Mouse (Mus musculus) stomach, embryonic 15.5 days (tissue): Measurements from ENCODE around the gene Il18bp. TPM values are rescaled to one million over a fixed set of nuclear protein-coding genes. Genes with fewer than 3 reads are reported as not detected.
"Not testable (repeated sequence)": the region's sequence is repeated elsewhere in the genome, so short reads cannot be mapped to it uniquely, and the experiment has no call there.

Experiments
- ATAC-seq: fragments of 200-750 bp; cut with Nextera tagmentation; 2 replicates; pipeline ENCODE4 v1.8.0; 2017; ENCODE audit warnings: low read depth, moderate number of reproducible peaks, moderate TSS enrichment; ENCODE audit not compliant: insufficient read depth, low FRiP score
- H3K27ac ChIP-seq: fragments of 300-500 bp; sonication (generic); 2 replicates; pipeline ENCODE4 v1.5.1; 2015; ENCODE audit warnings: mild to moderate bottlenecking, inconsistent platforms
- H3K27me3 ChIP-seq: fragments of 300-500 bp; sonication (generic); replicated peaks from 2 replicates; pipeline ENCODE4 v1.6.1; 2015; ENCODE audit warnings: inconsistent platforms
- H3K36me3 ChIP-seq: fragments of 300-500 bp; sonication (generic); 2 replicates; pipeline ENCODE4 v1.6.1; 2015; ENCODE audit warnings: inconsistent platforms
- H3K4me1 ChIP-seq: fragments of 300-500 bp; sonication (generic); 2 replicates; pipeline ENCODE4 v1.6.1; 2015; ENCODE audit warnings: inconsistent platforms
- H3K4me2 ChIP-seq: fragments of 300-500 bp; sonication (generic); 2 replicates; pipeline ENCODE4 v1.6.1; 2015; ENCODE audit warnings: mild to moderate bottlenecking, inconsistent platforms
- H3K4me3 ChIP-seq: fragments of 300-500 bp; sonication (generic); replicated peaks from 2 replicates; pipeline ENCODE4 v1.5.1; 2015; ENCODE audit warnings: inconsistent platforms
- H3K9ac ChIP-seq: fragments of 300-500 bp; sonication (generic); 2 replicates; pipeline ENCODE4 v1.6.1; 2015; ENCODE audit warnings: inconsistent platforms
- H3K9me3 ChIP-seq: fragments of 300-500 bp; sonication (generic); 2 replicates; pipeline ENCODE4 v1.6.1; 2016; ENCODE audit warnings: inconsistent platforms
- WGBS: fragments of 180-500 bp; shearing (Covaris S2); methylation state at CpG from one replicate; pipeline ENCODE4 v1.1.7; 2015; 5-methylcytosine and 5-hydroxymethylcytosine counted together
- polyA plus RNA-seq: library from polyadenylated mRNA; unstranded; fragments of >200 nt; fragmentation: Nextera tagmentation; extraction: Ambion mirVana; gene quantifications from 2 replicates; pipeline ENCODE4 v1.2.1, GENCODE M21; 2015

The Il18bp gene
- polyA plus RNA-seq, 1 experiment from 2014 or later = 3.1 TPM

GRCm38 (mm10) chr7:102025187-102026119, 7.0 kb upstream of the Il18bp start:
- 80% methylated on average over 2 of the region's 2 CpGs for WGBS
- Histone ChIP-seq H3K9ac (no peak overlapping the region), H3K27ac (no peak overlapping the region), H3K36me3 (peaks cover 20% of the 10 kb centered on the region), H3K4me1 (no peaks in the 10 kb centered on the region), H3K9me3 (no peaks in the 10 kb centered on the region), H3K27me3 (no peaks in the 10 kb centered on the region), H3K4me2 (no peak overlapping the region), H3K4me3 (no peak overlapping the region)
- no peak for ATAC-seq

GRCm38 (mm10) chr7:102023821-102024220, 5.3 kb upstream of the Il18bp start:
- H3K27ac ChIP-seq = no peak overlapping the region
- no peak overlapping the region for H3K4me3 ChIP-seq
- 92% methylated on average over 9 of the region's 9 CpGs for WGBS
- no peak for ATAC-seq
- peaks cover 35% of the 10 kb centered on the region for H3K36me3 ChIP-seq
- no peak overlapping the region for H3K4me2 ChIP-seq
- no peaks in the 10 kb centered on the region for H3K4me1 ChIP-seq
- H3K9ac ChIP-seq = no peak overlapping the region
- no peaks in the 10 kb centered on the region for H3K27me3 ChIP-seq
- no peaks in the 10 kb centered on the region for H3K9me3 ChIP-seq

- H3K4me1 ChIP-seq, ATAC-seq, H3K4me3 ChIP-seq, H3K27ac ChIP-seq, H3K27me3 ChIP-seq, H3K9ac ChIP-seq, H3K4me2 ChIP-seq, H3K9me3 ChIP-seq: not testable (repeated sequence)
- 80% methylated on average over 2 of the region's 2 CpGs for WGBS
- H3K36me3 ChIP-seq = peaks cover 41% of the 10 kb centered on the region
Observed at GRCm38 (mm10) chr7:102020934-102021333, 2.4 kb upstream of the Il18bp start.

DNA sequence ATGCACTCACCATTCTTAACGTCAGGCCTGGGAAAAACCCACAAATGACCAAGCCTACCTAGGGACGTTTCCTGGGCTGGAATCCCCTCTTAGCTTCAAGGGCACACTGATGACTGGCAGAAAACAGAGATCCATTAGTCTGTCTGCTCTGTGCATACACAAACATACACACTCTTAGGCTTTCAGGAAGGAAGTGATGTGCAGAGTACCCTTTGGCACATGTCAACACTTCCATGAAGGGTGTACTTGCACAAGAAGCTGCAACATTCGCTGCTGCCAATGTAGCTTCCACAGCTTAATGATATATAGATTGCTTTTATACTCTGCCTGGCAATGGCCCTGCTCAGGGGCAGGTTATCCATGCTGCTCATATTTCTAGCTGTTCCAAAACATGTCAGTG, 872 bp upstream of the Il18bp start:
- H3K4me2 ChIP-seq = no peak overlapping the region
- no peaks in the 10 kb centered on the region for H3K9me3 ChIP-seq
- 69% methylated on average over 3 of the region's 3 CpGs for WGBS
- no peaks in the 10 kb centered on the region for H3K27me3 ChIP-seq
- H3K9ac ChIP-seq = no peak overlapping the region
- no peak overlapping the region for H3K4me3 ChIP-seq
- H3K4me1 ChIP-seq = no peaks in the 10 kb centered on the region
- no peak for ATAC-seq
- H3K36me3 ChIP-seq = peaks cover 49% of the 10 kb centered on the region
- no peak overlapping the region for H3K27ac ChIP-seq

GRCm38 (mm10) chr7:102018034-102018433, 456 bp downstream of the Il18bp start:
- H3K36me3 ChIP-seq = peaks cover 62% of the 10 kb centered on the region
- no peak for ATAC-seq

DNA sequence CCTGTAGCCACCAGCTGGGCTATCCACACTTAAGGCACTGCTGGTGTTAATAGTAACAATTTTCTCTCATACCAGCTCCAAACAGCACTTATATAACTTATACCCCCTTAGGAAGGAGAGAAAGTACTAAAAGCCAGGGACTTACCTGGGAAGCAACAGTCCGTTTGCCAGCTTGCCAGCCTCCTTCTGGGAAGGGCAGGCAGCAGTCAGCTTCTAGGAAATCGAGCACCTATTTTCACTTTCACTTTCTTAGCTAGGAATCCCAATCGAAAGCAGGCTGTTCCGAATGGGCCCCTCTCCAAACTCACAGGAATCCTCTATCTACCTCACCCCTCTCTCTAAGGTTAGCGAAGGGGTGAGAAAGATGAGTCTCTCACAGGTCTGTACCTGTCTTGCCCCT, 1.0 kb downstream of the Il18bp start:
- WGBS = 69% methylated on average over 5 of the region's 5 CpGs
- H3K4me3 ChIP-seq = no peak overlapping the region
- H3K4me2 ChIP-seq = no peak overlapping the region
- ATAC-seq = no peak
- no peak overlapping the region for H3K9ac ChIP-seq
- peaks cover 63% of the 10 kb centered on the region for H3K36me3 ChIP-seq
- H3K27me3 ChIP-seq = no peaks in the 10 kb centered on the region
- 0 out of 2 replicates have a peak overlapping the region, but pooled peaks have one; percentile 3 for H3K27ac ChIP-seq
- no peaks in the 10 kb centered on the region for H3K4me1 ChIP-seq
- H3K9me3 ChIP-seq = no peaks in the 10 kb centered on the region

More at GRCm38 (mm10) chr7:102018034-102018433, 456 bp downstream of the Il18bp start:
- Histone ChIP-seq H3K27me3 (no peaks in the 10 kb centered on the region), H3K9me3 (no peaks in the 10 kb centered on the region), H3K27ac (no peak overlapping the region), H3K4me1 (no peaks in the 10 kb centered on the region), H3K4me2 (no peak overlapping the region), H3K4me3 (no peak overlapping the region), H3K9ac (no peak overlapping the region)
- 76% methylated on average over 7 of the region's 7 CpGs for WGBS

GRCm38 (mm10) chr7:102016936-102017335, 1.6 kb downstream of the Il18bp start:
- H3K27ac ChIP-seq = no peak overlapping the region
- H3K36me3 ChIP-seq = peaks cover 65% of the 10 kb centered on the region
- H3K4me3 ChIP-seq = no peak overlapping the region
- H3K4me2 ChIP-seq = no peak overlapping the region
- H3K9me3 ChIP-seq = no peaks in the 10 kb centered on the region
- 76% methylated on average over 4 of the region's 4 CpGs for WGBS
- no peak overlapping the region for H3K9ac ChIP-seq
- no peaks in the 10 kb centered on the region for H3K4me1 ChIP-seq
- ATAC-seq = no peak
- no peaks in the 10 kb centered on the region for H3K27me3 ChIP-seq

- H3K9me3 ChIP-seq = no peaks in the 10 kb centered on the region
- no peaks in the 10 kb centered on the region for H3K27me3 ChIP-seq
- no peak overlapping the region for H3K4me2 ChIP-seq
- no peak overlapping the region for H3K27ac ChIP-seq
- no peak overlapping the region for H3K9ac ChIP-seq
- no peak overlapping the region for H3K4me3 ChIP-seq
- peaks cover 77% of the 10 kb centered on the region for H3K36me3 ChIP-seq
- no peaks in the 10 kb centered on the region for H3K4me1 ChIP-seq
- no peak for ATAC-seq
- WGBS = 83% methylated on average over 2 of the region's 2 CpGs
Observed at GRCm38 (mm10) chr7:102014995-102015394, 3.5 kb downstream of the Il18bp start.

DNA sequence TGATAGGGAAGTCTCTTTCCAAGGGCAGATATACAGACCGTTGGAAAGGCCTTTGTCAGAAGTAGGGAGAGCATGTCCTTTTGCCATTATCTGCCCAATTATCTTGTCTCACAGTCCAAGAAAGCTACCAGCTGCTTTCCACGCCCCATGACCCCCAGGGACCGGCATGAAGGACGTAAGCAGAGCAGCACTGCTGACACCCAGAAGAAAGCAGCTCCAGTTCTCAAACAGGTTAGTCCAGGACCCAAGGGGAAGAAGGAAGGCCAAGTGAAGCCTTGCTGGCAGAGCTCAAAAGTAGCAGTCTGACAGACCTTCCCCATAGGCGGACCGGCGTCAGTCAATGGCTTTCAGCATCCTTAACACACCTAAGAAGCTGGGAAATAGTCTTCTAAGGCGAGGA, 5.1 kb downstream of the Il18bp start:
- H3K4me3 ChIP-seq = no peak overlapping the region
- no peak overlapping the region for H3K4me2 ChIP-seq
- no peaks in the 10 kb centered on the region for H3K27me3 ChIP-seq
- H3K9me3 ChIP-seq = no peaks in the 10 kb centered on the region
- 84% methylated on average over 8 of the region's 8 CpGs for WGBS
- H3K9ac ChIP-seq = no peak overlapping the region
- no peak overlapping the region for H3K27ac ChIP-seq
- H3K36me3 ChIP-seq = peaks cover 83% of the 10 kb centered on the region
- no peaks in the 10 kb centered on the region for H3K4me1 ChIP-seq
- ATAC-seq = no peak

GRCm38 (mm10) chr7:102011855-102012254, 6.6 kb downstream of the Il18bp start:
- ATAC-seq = no peak
- H3K27me3 ChIP-seq = no peaks in the 10 kb centered on the region
- no peaks in the 10 kb centered on the region for H3K9me3 ChIP-seq
- no peaks in the 10 kb centered on the region for H3K4me1 ChIP-seq
- no peak overlapping the region for H3K4me3 ChIP-seq
- no peak overlapping the region for H3K27ac ChIP-seq
- no peak overlapping the region for H3K9ac ChIP-seq
- no peak overlapping the region for H3K4me2 ChIP-seq
- WGBS = 88% methylated on average over 9 of the region's 9 CpGs
- peaks cover 93% of the 10 kb centered on the region for H3K36me3 ChIP-seq

DNA sequence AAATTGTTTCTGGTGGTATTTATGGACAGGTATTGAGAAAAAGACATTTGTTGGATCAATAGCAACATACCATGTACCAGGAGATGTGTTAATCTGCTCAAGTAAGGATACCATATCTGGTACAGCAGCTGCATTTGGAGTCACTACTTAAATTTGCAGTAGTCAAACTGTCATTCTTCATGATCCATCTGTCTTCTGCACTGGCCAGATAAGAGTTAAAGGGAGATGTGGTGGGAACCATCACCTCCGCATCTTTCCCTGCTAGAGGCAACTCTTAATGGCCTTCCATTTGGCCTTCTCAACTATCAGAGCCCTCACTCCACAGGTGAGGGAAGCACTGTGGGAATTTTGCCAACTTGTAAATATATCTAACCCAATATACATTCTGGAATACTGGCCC, 12.0 kb downstream of the Il18bp start:
- Histone ChIP-seq H3K4me1 (no peaks in the 10 kb centered on the region), H3K4me2 (no peak overlapping the region), H3K36me3 (peaks cover 66% of the 10 kb centered on the region), H3K27me3 (no peaks in the 10 kb centered on the region), H3K27ac (no peak overlapping the region), H3K9me3 (no peaks in the 10 kb centered on the region), H3K4me3 (no peak overlapping the region), H3K9ac (no peak overlapping the region)
- 68% methylated on average over 1 of the region's 1 CpGs for WGBS
- ATAC-seq = no peak

DNA sequence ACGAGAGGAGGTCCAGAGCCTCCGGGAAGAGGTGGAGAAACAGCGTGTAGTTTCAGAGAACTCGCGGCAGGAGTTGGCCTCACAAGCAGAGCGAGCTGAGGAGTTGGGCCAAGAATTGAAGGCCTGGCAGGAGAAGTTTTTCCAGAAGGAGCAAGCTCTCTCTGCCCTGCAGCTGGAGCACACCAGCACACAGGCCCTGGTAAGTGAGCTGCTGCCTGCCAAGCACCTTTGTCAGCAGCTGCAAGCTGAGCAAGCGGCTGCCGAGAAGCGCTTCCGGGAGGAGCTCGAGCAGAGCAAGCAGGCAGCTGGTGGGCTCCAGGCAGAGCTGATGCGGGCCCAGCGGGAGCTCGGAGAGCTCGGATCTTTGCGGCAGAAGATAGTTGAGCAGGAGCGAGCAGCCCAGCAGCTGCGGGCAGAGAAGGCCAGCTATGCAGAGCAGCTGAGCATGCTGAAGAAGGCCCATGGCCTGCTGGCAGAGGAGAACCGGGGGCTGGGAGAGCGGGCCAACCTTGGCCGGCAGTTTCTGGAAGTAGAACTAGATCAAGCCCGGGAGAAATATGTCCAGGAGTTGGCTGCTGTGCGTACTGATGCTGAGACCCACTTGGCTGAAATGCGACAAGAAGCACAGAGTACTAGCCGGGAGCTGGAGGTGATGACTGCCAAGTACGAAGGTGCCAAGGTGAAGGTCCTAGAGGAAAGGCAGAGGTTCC, 17.4 kb downstream of the Il18bp start:
- no peak overlapping the region for H3K4me2 ChIP-seq
- H3K27me3 ChIP-seq = no peaks in the 10 kb centered on the region
- H3K27ac ChIP-seq = no peak overlapping the region
- ATAC-seq = no peak
- no peaks in the 10 kb centered on the region for H3K4me1 ChIP-seq
- H3K36me3 ChIP-seq = peaks cover 62% of the 10 kb centered on the region
- no peak overlapping the region for H3K4me3 ChIP-seq
- 90% methylated on average over 26 of the region's 26 CpGs for WGBS
- no peak overlapping the region for H3K9ac ChIP-seq
- H3K9me3 ChIP-seq = no peaks in the 10 kb centered on the region
